Mouse (Mus musculus) urinary bladder, postnatal 4 days (tissue): ENCODE measurements at regions not wholly inside any gene's neighbourhood (a gene's known extent, or its start where the extent isn't known, plus 50 kb on each side); places are given as distances from the start of the nearest gene placed in this dataset.

Source experiments
- DNase-seq, 2 experiments: peaks; one replicate each; pipeline ENCODE4 v3.0.0; 2021 to 2022; ENCODE audit warnings: low spot score in 2 of 2

DNA sequence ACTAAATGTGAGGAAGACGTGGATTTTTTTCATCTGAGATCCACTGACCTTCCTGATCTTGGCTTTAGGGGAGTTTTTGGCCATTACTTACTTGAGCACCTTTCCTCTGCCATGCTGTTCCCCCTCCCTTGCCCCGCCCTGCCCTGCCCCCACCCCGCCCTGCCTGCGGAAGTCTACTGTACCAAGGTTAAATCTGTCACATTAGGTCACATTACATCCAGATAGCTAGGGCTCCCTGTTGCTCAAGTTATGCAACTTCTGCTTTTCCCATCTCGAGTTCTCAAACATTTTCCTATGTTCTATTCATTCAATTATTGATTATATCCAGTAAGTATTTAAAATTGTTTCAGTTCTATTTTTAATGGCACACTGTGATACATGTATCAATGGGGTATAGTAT lies 144.7 kb upstream of the Cnot2 start:
- DNase-seq = no peak

DNA sequence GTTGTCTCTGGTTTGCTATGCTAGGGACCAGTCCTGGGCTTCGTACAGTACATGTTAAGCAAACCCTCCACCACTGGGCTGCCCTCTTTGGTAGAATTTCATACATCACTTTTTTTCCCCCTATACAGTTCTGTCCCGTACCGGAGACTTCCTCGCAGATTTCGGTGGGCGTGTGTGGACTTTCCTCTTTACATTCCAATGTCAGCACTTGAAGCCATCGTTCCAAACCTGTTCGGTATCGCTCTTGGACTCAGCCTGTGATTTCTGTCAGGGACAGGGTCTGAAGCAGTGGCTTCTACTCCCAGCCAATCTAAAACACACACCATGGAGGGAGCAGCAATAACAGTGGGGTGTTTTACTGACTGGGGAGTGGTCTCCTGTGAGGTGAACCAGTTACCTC lies 140.7 kb upstream of the Cnot2 start:
- no peak for DNase-seq

DNA sequence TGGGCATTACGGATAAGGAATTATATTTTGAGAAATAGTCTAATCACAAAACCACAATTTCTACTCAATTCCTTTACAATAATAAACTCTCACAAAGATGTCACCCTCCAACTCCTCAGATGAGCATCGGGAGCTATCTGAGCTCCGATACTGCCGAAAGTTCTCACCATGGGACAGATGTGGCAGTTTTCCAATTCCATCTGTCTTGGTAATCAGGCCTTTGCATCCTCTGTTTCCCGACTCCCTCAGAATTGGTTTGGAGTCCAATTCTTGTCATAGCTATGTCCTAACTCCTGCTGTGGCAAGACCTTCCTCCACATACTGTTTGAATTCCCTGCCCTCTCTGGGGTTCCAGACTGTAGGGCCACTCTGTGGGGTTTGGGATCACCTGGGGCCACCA lies 138.3 kb upstream of the Cnot2 start:
- no peak for DNase-seq

DNA sequence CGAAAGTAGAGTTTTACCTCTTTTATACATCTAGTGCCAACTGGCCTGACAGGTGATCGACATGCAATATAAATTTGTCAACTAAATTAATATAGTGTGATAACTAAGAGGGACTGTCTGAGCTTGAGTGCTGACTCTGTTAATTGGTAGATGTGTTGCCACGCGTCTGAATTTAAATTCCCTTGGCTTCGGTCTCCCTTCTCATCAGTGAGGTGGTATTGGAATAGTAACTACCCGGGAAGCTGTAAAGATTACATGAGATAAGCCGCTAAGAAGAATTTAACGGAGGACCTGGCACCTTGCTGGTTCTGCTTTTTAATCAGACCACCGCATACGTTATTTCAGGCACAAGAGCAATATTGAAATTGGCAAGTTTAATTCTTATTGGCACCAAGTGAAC lies 136.7 kb upstream of the Cnot2 start:
- no peak for DNase-seq

GRCm38 (mm10) chr10:116717017-116717643 lies 135.8 kb upstream of the Cnot2 start:
- no peak for DNase-seq

DNA sequence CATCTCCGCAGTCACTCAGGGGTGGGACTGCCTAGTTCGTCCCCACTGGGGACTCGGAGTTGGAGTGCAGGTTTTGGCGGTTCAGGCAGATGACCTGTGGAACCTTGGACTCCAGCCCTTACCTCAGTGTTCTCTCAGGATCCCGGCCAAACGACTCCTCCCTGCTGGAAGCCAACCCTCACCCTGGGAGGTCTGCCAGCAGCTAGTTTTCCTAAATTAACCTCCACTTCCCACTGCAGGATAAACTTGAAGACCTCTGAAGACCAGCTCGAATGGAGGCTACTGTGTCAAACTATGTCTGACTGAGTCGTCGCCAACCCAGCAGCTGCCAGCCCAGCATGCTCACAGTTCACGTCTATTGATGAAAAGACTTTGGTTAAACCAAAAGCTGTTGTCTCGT lies 132.1 kb upstream of the Cnot2 start:
- DNase-seq = peak; percentile 47 to 63

DNA sequence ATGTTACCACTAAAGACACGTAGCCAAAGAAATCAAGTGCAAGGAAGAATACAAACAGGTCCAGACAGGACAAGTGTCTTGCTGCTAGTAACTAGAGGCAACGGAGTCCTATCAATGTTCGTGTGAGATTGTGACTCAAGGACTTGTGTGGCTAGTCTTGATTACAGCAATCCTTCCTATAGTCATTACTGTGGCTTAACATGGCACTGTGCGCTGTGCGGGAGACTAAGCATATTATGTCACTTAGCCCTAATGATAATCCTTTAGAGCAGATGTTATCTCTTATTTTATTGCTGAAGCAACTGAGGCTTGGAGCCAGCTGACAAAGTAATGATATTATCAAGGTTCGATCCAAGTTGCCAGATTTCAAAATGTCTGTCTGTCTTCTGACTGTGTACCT lies 125.7 kb upstream of the Cnot2 start:
- no peak for DNase-seq

GRCm38 (mm10) chr10:116701281-116701680 lies 120.0 kb upstream of the Cnot2 start:
- no peak for DNase-seq

GRCm38 (mm10) chr10:116699711-116700110 lies 118.4 kb upstream of the Cnot2 start:
- no peak for DNase-seq

GRCm38 (mm10) chr10:116697628-116698316 lies 116.5 kb upstream of the Cnot2 start:
- DNase-seq = no peak

DNA sequence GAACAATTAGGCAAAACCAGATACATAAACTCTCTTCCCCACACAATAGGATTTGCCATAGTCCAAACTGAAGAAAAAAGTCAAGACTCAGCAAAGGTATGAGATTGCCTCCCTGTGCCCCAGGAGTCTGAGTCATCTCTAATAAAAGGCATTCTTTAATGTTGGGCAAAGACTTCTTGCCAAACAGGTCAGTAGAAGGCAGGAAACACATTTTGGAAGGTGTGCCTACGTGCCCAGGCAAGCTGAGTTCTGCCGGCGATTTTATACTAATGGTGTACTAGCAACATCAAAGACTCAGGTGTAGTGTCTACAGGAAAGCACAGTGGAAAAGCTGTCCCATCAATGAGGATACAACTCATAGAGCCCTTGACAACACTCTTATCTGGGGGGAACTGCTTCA lies 112.5 kb upstream of the Cnot2 start:
- peak in 1 of 2 experiments; percentile 24 for DNase-seq

DNA sequence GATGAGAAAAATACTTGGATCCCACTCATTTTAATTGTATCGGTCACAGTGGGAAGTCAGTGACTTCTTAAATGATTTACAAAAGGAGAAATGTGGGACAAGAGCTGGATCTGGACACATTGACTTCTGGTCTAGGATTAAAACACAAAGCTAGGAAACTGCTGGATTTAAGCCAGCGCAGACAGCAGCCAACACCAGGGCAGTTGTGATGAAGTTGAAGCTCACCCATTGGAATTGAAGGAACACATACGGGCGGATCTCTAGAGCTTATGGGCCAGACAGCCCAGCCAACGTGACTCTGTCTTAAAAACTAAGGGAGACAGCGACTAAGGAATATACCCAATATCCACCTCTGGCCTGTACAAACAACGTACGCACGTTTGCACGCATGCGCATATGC lies 105.4 kb upstream of the Cnot2 start:
- DNase-seq = no peak

GRCm38 (mm10) chr10:116683374-116683773 lies 102.1 kb upstream of the Cnot2 start:
- DNase-seq = no peak

DNA sequence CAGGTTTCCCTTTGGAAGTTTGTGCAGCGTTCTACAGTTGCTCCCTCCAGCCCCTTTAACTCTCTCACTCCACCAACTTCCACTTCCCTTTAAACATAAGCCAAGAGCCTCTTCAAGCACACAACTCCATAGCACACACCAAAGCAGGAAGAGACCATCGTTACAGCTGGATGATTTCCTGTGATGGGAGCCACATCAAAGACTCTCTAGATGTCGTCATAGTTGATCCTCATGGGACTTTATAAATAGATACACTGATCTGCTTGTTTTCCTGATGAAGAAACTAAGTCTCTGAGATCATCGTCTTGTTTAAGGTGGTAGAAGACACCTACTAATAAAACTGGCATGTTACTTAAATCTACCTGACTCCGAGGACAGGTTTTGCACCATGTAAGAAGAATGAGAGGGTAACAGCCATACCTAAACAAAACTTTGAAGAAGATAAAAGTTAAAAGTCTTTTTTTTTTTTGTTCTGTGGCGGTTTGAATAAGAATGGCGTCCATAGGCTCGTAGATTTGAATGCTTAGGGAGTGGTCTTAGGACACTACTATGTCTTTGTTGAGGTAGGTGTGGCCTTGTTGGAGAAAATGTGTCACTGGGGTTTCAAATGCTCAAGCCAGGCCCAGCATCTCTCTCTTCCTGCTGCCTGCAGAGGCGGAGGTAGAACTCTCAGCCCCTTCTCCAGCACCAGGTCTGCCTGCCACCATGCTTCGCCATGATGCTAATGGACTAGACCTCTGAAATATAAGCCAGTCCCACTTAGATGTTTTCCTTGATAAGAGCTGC lies 97.8 kb upstream of the Cnot2 start:
- DNase-seq = no peak

DNA sequence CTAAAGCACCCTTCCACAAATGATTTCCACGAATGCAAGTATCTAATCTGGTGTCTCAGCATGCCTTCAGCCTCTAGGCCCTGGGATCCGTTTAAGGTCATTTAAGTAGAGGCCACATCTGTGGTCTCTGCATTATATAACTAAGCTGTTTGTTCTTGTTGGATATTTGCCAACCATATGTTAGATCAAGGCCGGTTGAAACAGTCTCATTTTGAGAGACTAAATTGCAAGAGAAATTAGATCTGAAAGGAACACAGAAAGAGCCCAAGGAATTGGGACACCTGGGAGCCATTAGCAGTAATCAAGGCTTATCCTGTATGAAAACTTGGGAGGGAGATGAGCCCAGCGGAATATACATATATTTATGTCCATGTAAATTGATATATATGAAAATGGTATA lies 96.6 kb upstream of the Cnot2 start:
- DNase-seq = no peak

- DNase-seq = no peak
Measured at GRCm38 (mm10) chr10:116675171-116675570, 93.9 kb upstream of the Cnot2 start.

DNA sequence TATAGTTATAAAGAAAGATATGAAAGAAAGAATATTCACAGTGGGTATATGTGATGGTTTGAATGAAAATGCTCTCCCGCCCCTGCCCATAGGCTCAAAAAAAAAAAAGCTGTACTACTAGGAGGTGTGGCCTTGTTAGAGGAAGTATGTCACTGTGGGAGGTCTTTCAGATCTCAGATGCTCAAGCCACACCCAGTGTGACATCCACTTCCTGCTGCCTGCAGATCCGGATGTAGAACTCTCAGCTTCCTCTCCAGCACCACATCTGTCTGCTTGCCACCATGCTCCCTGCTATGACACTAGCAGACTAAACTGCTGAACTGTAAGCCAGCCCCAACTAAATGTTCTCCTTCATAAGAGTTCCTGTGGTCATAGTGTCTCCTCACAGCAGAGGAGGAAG lies 93.0 kb upstream of the Cnot2 start:
- DNase-seq = no peak

- DNase-seq = no peak
Measured at GRCm38 (mm10) chr10:116658162-116658962, 77.1 kb upstream of the Cnot2 start.

GRCm38 (mm10) chr10:116655891-116656290 lies 74.6 kb upstream of the Cnot2 start:
- DNase-seq = no peak

DNA sequence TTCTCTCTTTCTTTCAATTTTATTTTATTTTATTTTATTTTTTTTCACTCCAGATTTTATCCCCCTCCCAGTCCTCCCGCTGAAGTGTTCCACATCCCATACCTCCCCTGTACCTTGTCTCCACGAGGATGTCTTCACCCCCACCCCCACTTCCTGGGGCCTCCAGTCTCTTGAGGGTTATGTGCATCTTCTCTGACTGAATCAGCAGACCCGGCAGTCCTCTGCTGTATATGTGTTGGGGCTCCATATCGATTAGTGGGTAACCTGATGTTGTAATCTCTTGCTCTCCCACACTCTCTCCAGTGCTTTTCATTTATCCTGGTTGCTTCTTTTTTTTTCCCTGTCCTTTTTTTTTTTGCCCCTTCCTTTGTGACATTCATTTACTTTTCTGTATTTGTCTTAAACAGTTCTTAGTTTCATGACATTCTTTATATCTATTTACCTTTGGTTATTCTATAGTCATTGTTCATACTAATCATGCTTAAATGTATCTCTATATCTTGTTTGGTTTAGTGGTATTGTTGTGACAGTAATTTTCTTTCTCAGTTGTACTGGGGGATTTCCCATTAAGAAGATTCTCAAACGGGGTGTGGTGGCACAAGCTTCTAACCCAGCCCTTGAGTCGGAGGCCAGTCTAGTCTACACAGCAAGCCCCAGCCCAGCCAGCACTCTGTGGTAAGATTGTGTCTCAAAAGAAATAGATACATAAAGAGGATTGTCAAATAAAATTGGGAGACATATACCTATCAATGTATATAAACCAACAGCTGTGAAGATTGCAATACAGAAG lies 73.9 kb upstream of the Cnot2 start:
- no peak for DNase-seq

GRCm38 (mm10) chr10:116654091-116654490 lies 72.8 kb upstream of the Cnot2 start:
- DNase-seq = no peak
